Mouse (Mus musculus): Measurements from ENCODE around the gene Cpne9.

DNA sequence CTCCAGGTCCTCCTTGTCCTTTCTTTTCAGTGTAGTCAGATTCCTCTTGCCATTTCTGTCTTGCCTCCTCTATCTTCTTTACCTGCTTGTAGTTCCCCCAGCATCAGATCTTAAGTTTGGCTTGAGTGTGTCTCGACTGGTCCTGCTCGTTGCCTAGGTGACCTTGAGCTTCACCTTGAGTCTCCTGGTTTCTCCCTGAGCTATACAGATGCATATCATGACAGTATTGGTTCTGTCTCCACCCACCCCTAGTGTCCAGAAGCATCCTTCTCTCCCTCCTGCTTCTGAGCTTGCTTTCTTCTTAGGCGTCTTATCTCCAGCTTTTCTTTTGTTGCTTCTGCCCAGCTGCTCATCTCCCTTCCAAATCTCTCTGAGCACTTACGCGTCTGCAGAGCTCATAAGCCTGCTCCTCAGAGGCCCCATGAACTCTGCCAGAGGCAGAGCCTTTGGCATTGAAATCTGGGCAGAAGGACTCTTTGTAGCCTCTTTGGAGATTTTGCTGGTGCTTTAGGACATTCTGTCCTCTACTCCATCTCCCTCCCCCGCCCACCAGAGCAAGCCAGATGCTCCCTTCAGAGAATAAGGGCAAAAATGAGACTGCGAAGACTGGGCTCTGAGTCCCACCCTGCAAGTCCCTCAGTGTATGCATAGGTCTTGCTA lies 15.0 kb upstream of the Cpne9 start:
- no peak for TF ChIP-seq FLI1 (IDR thresholded peaks at IDR 0.05; ENCODE audit: low read length)
- TF ChIP-seq GATA1 (IDR thresholded peaks at IDR 0.05; ENCODE audit: borderline replicate concordance, low read length) = no peak

Data from megakaryocyte, embryonic 14.5 days (primary cell).